Mouse (Mus musculus) forebrain, embryonic 15.5 days (tissue): ENCODE data around the gene Sox6. TPM values are rescaled to one million over a fixed set of nuclear protein-coding genes. Genes with fewer than 3 reads are reported as not detected.

Source experiments
- ATAC-seq: fragments of 200-750 bp; cut with Nextera tagmentation; replicated peaks from 2 replicates; pipeline ENCODE4 v1.8.0; 2017; ENCODE audit warnings: mild to moderate bottlenecking, moderate TSS enrichment, moderate library complexity
- H3K27ac ChIP-seq: fragments of 300-500 bp; sonication (generic); replicated peaks from 2 replicates; pipeline ENCODE4 v1.5.1; 2015; ENCODE audit warnings: mild to moderate bottlenecking, inconsistent platforms
- H3K27me3 ChIP-seq: fragments of 300-500 bp; sonication (generic); 2 replicates; pipeline ENCODE4 v1.6.1; 2015; ENCODE audit warnings: inconsistent platforms
- H3K36me3 ChIP-seq: fragments of 300-500 bp; sonication (generic); 2 replicates; pipeline ENCODE4 v1.6.1; 2015; ENCODE audit warnings: mild to moderate bottlenecking, inconsistent platforms
- H3K4me1 ChIP-seq: fragments of 300-500 bp; sonication (generic); 2 replicates; pipeline ENCODE4 v1.6.1; 2015; ENCODE audit warnings: inconsistent platforms
- H3K4me2 ChIP-seq: fragments of 300-500 bp; sonication (generic); replicated peaks from 2 replicates; pipeline ENCODE4 v1.6.1; 2015; ENCODE audit warnings: mild to moderate bottlenecking, inconsistent platforms
- H3K4me3 ChIP-seq: fragments of 300-500 bp; sonication (generic); 2 replicates; pipeline ENCODE4 v1.5.1; 2015; ENCODE audit warnings: mild to moderate bottlenecking, inconsistent platforms
- H3K9ac ChIP-seq: fragments of 300-500 bp; sonication (generic); replicated peaks from 2 replicates; pipeline ENCODE4 v1.6.1; 2015; ENCODE audit warnings: mild to moderate bottlenecking, inconsistent platforms
- H3K9me3 ChIP-seq: fragments of 300-500 bp; sonication (generic); 2 replicates; pipeline ENCODE4 v1.6.1; 2016; ENCODE audit warnings: inconsistent platforms
- WGBS: fragments of 180-500 bp; shearing (Covaris S2); methylation state at CpG from one replicate; pipeline ENCODE4 v1.1.7; 2015; ENCODE audit warnings: mixed read lengths; 5-methylcytosine and 5-hydroxymethylcytosine counted together
- polyA plus RNA-seq: library from polyadenylated mRNA; unstranded; fragments of >200 nt; fragmentation: Nextera tagmentation; extraction: Ambion mirVana; gene quantifications from 2 replicates; pipeline ENCODE4 v1.2.1, GENCODE M21; 2015

Gene Sox6
- polyA plus RNA-seq, 1 experiment from 2014 or later, result 111 TPM

- Histone ChIP-seq H3K27me3 (no peaks in the 10 kb centered on the region), H3K4me2 (no peak overlapping the region), H3K36me3 (no peaks in the 10 kb centered on the region), H3K9ac (no peak overlapping the region), H3K4me1 (0 out of 2 replicates have a peak, but pooled peaks cover 3% of the 10 kb centered on the region), H3K4me3 (no peak overlapping the region), H3K27ac (no peak overlapping the region), H3K9me3 (no peaks in the 10 kb centered on the region)
- ATAC-seq, result no peak
- WGBS, result 93% methylated on average over 6 of the region's 6 CpGs
Measured at GRCm38 (mm10) chr7:115475176-115475575, 563.4 kb downstream of the Sox6 start.

GRCm38 (mm10) chr7:115474115-115474514, 564.5 kb downstream of the Sox6 start:
- H3K27me3 ChIP-seq, result no peaks in the 10 kb centered on the region
- H3K9ac ChIP-seq, result no peak overlapping the region
- no peaks in the 10 kb centered on the region for H3K9me3 ChIP-seq
- H3K36me3 ChIP-seq, result no peaks in the 10 kb centered on the region
- H3K4me3 ChIP-seq, result no peak overlapping the region
- WGBS, result 85% methylated on average over 9 of the region's 9 CpGs
- no peak for ATAC-seq
- no peak overlapping the region for H3K4me2 ChIP-seq
- 0 out of 2 replicates have a peak, but pooled peaks cover 3% of the 10 kb centered on the region for H3K4me1 ChIP-seq
- no peak overlapping the region for H3K27ac ChIP-seq

GRCm38 (mm10) chr7:115472850-115473249, 565.7 kb downstream of the Sox6 start:
- Histone ChIP-seq H3K4me2 (no peak overlapping the region), H3K9me3 (no peaks in the 10 kb centered on the region), H3K27me3 (no peaks in the 10 kb centered on the region), H3K4me1 (0 out of 2 replicates have a peak, but pooled peaks cover 3% of the 10 kb centered on the region), H3K4me3 (no peak overlapping the region), H3K27ac (no peak overlapping the region), H3K9ac (no peak overlapping the region), H3K36me3 (no peaks in the 10 kb centered on the region)
- no peak for ATAC-seq
- 89% methylated on average over 3 of the region's 3 CpGs for WGBS

- H3K9me3 ChIP-seq, result no peaks in the 10 kb centered on the region
- H3K4me2 ChIP-seq, result no peak overlapping the region
- H3K36me3 ChIP-seq, result no peaks in the 10 kb centered on the region
- 43% methylated on average over 3 of the region's 3 CpGs for WGBS
- H3K4me1 ChIP-seq, result no peaks in the 10 kb centered on the region
- no peak overlapping the region for H3K9ac ChIP-seq
- no peaks in the 10 kb centered on the region for H3K27me3 ChIP-seq
- H3K4me3 ChIP-seq, result no peak overlapping the region
- no peak overlapping the region for H3K27ac ChIP-seq
- no peak for ATAC-seq
Measured at GRCm38 (mm10) chr7:115471521-115471920, 567.1 kb downstream of the Sox6 start.

GRCm38 (mm10) chr7:115466811-115467210, 571.8 kb downstream of the Sox6 start:
- 83% methylated on average over 6 of the region's 6 CpGs for WGBS

GRCm38 (mm10) chr7:115463367-115463766, 575.2 kb downstream of the Sox6 start:
- H3K4me3 ChIP-seq, result no peak overlapping the region
- H3K4me2 ChIP-seq, result no peak overlapping the region
- no peaks in the 10 kb centered on the region for H3K4me1 ChIP-seq
- WGBS, result 84% methylated on average over 2 of the region's 2 CpGs
- ATAC-seq, result no peak
- no peaks in the 10 kb centered on the region for H3K27me3 ChIP-seq
- no peaks in the 10 kb centered on the region for H3K9me3 ChIP-seq
- H3K36me3 ChIP-seq, result no peaks in the 10 kb centered on the region
- H3K9ac ChIP-seq, result no peak overlapping the region
- no peak overlapping the region for H3K27ac ChIP-seq

More at GRCm38 (mm10) chr7:115466811-115467210, 571.8 kb downstream of the Sox6 start:
- Histone ChIP-seq H3K9me3 (no peaks in the 10 kb centered on the region), H3K27ac (no peak overlapping the region), H3K36me3 (no peaks in the 10 kb centered on the region), H3K4me1 (no peaks in the 10 kb centered on the region), H3K27me3 (no peaks in the 10 kb centered on the region), H3K4me2 (no peak overlapping the region), H3K4me3 (no peak overlapping the region), H3K9ac (no peak overlapping the region)
- no peak for ATAC-seq

GRCm38 (mm10) chr7:115462276-115462675, 576.3 kb downstream of the Sox6 start:
- WGBS, result 80% methylated on average over 4 of the region's 4 CpGs
- no peak for ATAC-seq

GRCm38 (mm10) chr7:115454988-115455387, 583.6 kb downstream of the Sox6 start:
- ATAC-seq, result no peak
- no peak overlapping the region for H3K9ac ChIP-seq
- no peak overlapping the region for H3K4me2 ChIP-seq
- peaks cover 14% of the 10 kb centered on the region for H3K4me1 ChIP-seq
- WGBS, result 92% methylated on average over 5 of the region's 5 CpGs
- H3K4me3 ChIP-seq, result no peak overlapping the region
- no peaks in the 10 kb centered on the region for H3K27me3 ChIP-seq
- H3K27ac ChIP-seq, result no peak overlapping the region
- H3K36me3 ChIP-seq, result no peaks in the 10 kb centered on the region
- no peaks in the 10 kb centered on the region for H3K9me3 ChIP-seq

More at GRCm38 (mm10) chr7:115462276-115462675, 576.3 kb downstream of the Sox6 start:
- Histone ChIP-seq H3K4me3 (no peak overlapping the region), H3K27me3 (no peaks in the 10 kb centered on the region), H3K4me1 (no peaks in the 10 kb centered on the region), H3K27ac (no peak overlapping the region), H3K9ac (no peak overlapping the region), H3K4me2 (no peak overlapping the region), H3K36me3 (no peaks in the 10 kb centered on the region), H3K9me3 (no peaks in the 10 kb centered on the region)

- Histone ChIP-seq H3K27me3 (no peaks in the 10 kb centered on the region), H3K4me1 (peaks cover 14% of the 10 kb centered on the region), H3K4me3 (no peak overlapping the region), H3K27ac (no peak overlapping the region), H3K4me2 (0 out of 2 replicates have a peak overlapping the region, but pooled peaks have one; percentile 28), H3K9me3 (no peaks in the 10 kb centered on the region), H3K9ac (0 out of 2 replicates have a peak overlapping the region, but pooled peaks have one; percentile 8), H3K36me3 (no peaks in the 10 kb centered on the region)
- ATAC-seq, result no peak
- WGBS, result 59% methylated on average over 7 of the region's 7 CpGs
Measured at GRCm38 (mm10) chr7:115453713-115454073, 584.9 kb downstream of the Sox6 start.

GRCm38 (mm10) chr7:115453042-115453712, 585.4 kb downstream of the Sox6 start:
- Histone ChIP-seq H3K36me3 (no peaks in the 10 kb centered on the region), H3K4me3 (no peak overlapping the region), H3K27me3 (no peaks in the 10 kb centered on the region), H3K4me2 (0 out of 2 replicates have a peak overlapping the region, but pooled peaks have one; percentile 28), H3K4me1 (peaks cover 14% of the 10 kb centered on the region), H3K9ac (0 out of 2 replicates have a peak overlapping the region, but pooled peaks have one; percentile 8), H3K9me3 (no peaks in the 10 kb centered on the region), H3K27ac (no peak overlapping the region)
- WGBS, result 27% methylated on average over 21 of the region's 21 CpGs
- peak; percentile 48 for ATAC-seq

- no peak for ATAC-seq
- H3K4me3 ChIP-seq, result no peak overlapping the region
- no peak overlapping the region for H3K9ac ChIP-seq
- 34% methylated on average over 23 of the region's 23 CpGs for WGBS
- no peak overlapping the region for H3K27ac ChIP-seq
- H3K4me1 ChIP-seq, result peaks cover 14% of the 10 kb centered on the region
- H3K36me3 ChIP-seq, result no peaks in the 10 kb centered on the region
- H3K9me3 ChIP-seq, result no peaks in the 10 kb centered on the region
- 0 out of 2 replicates have a peak overlapping the region, but pooled peaks have one; percentile 13 for H3K4me2 ChIP-seq
- H3K27me3 ChIP-seq, result no peaks in the 10 kb centered on the region
Measured at GRCm38 (mm10) chr7:115450431-115451195, 588.0 kb downstream of the Sox6 start.

GRCm38 (mm10) chr7:115448403-115449025, 590.1 kb downstream of the Sox6 start:
- no peak for ATAC-seq
- Histone ChIP-seq H3K9me3 (no peaks in the 10 kb centered on the region), H3K9ac (no peak overlapping the region), H3K4me1 (peaks cover 14% of the 10 kb centered on the region), H3K4me3 (no peak overlapping the region), H3K36me3 (no peaks in the 10 kb centered on the region), H3K27ac (no peak overlapping the region), H3K4me2 (no peak overlapping the region), H3K27me3 (no peaks in the 10 kb centered on the region)
- 85% methylated on average over 8 of the region's 8 CpGs for WGBS
